Mouse (Mus musculus): ENCODE results near the gene Srgap1.

Gene Srgap1

GRCm38 (mm10) chr10:121820846-121821245 is 226.3 kb downstream of the Srgap1 start:
- DNase-seq (ENCODE audit: low read depth): no peak

GRCm38 (mm10) chr10:121817983-121818382 is 229.1 kb downstream of the Srgap1 start:
- no peak for DNase-seq (ENCODE audit: low read depth)

GRCm38 (mm10) chr10:121807771-121808170 is 239.3 kb downstream of the Srgap1 start:
- no peak for DNase-seq (ENCODE audit: low read depth)

- DNase-seq (ENCODE audit: low read depth): no peak
These were observed 240.3 kb downstream of the Srgap1 start for GRCm38 (mm10) chr10:121806806-121807205.

GRCm38 (mm10) chr10:121805933-121806341 is 241.2 kb downstream of the Srgap1 start:
- no peak for DNase-seq (ENCODE audit: low read depth)

- DNase-seq (ENCODE audit: low read depth): no peak
These were observed 242.6 kb downstream of the Srgap1 start for GRCm38 (mm10) chr10:121804551-121804950.

- DNase-seq (ENCODE audit: low read depth): no peak
These were observed 247.1 kb downstream of the Srgap1 start for GRCm38 (mm10) chr10:121800041-121800440.

GRCm38 (mm10) chr10:121796027-121796802 is 250.9 kb downstream of the Srgap1 start:
- DNase-seq (ENCODE audit: low read depth): peak; percentile 46

GRCm38 (mm10) chr10:121794486-121794885 is 252.6 kb downstream of the Srgap1 start:
- no peak for DNase-seq (ENCODE audit: low read depth)

GRCm38 (mm10) chr10:121792661-121793060 is 254.5 kb downstream of the Srgap1 start:
- DNase-seq (ENCODE audit: low read depth): no peak

GRCm38 (mm10) chr10:121790078-121790477 is 257.0 kb downstream of the Srgap1 start:
- no peak for DNase-seq (ENCODE audit: low read depth)

GRCm38 (mm10) chr10:121788536-121788935 is 258.6 kb downstream of the Srgap1 start:
- DNase-seq (ENCODE audit: low read depth): no peak

- DNase-seq (ENCODE audit: low read depth): peak; percentile 28
These were observed 266.0 kb downstream of the Srgap1 start for GRCm38 (mm10) chr10:121781159-121781558.

- no peak for DNase-seq (ENCODE audit: low read depth)
These were observed 271.1 kb downstream of the Srgap1 start for GRCm38 (mm10) chr10:121775990-121776389.

- DNase-seq (ENCODE audit: low read depth): no peak
These were observed 273.3 kb downstream of the Srgap1 start for GRCm38 (mm10) chr10:121773813-121774212.

GRCm38 (mm10) chr10:121770624-121771577 is 276.2 kb downstream of the Srgap1 start:
- peak; percentile 70 for DNase-seq (ENCODE audit: low read depth)

- no peak for DNase-seq (ENCODE audit: low read depth)
These were observed 277.4 kb downstream of the Srgap1 start for GRCm38 (mm10) chr10:121769711-121770110.

- DNase-seq (ENCODE audit: low read depth): peak; percentile 16
These were observed 279.8 kb downstream of the Srgap1 start for GRCm38 (mm10) chr10:121767295-121767694.

GRCm38 (mm10) chr10:121765174-121766057 is 281.7 kb downstream of the Srgap1 start:
- no peak for DNase-seq (ENCODE audit: low read depth)

GRCm38 (mm10) chr10:121764469-121765173 is 282.5 kb downstream of the Srgap1 start:
- DNase-seq (ENCODE audit: low read depth): no peak

GRCm38 (mm10) chr10:121763191-121763590 is 283.9 kb downstream of the Srgap1 start:
- no peak for DNase-seq (ENCODE audit: low read depth)

All from naive thymus-derived CD4-positive, alpha-beta T cell, adult 2 months (primary cell).